Mouse (Mus musculus) heart, embryonic 16.5 days (tissue): Measurements from ENCODE around the gene Cd55. TPM values are rescaled to one million over a fixed set of nuclear protein-coding genes. Genes with fewer than 3 reads are reported as not detected.
A peak's percentile ranks its signal among the peaks of the same experiment; 100 is the strongest.

Source experiments
- ATAC-seq: fragments of 200-750 bp; cut with Nextera tagmentation; replicated peaks from 2 replicates; pipeline ENCODE4 v1.8.0; 2017; ENCODE audit warnings: moderate number of reproducible peaks; ENCODE audit not compliant: insufficient read depth, low FRiP score; ENCODE audit errors: extremely low read depth
- H3K27ac ChIP-seq: fragments of 300-500 bp; sonication (generic); 2 replicates; pipeline ENCODE4 v1.5.1; 2014; ENCODE audit warnings: mild to moderate bottlenecking, low read length, control low read depth, moderate library complexity
- H3K27me3 ChIP-seq: fragments of 300-500 bp; sonication (generic); 2 replicates; pipeline ENCODE4 v1.6.1; 2014; ENCODE audit warnings: low read length, mixed read lengths; ENCODE audit not compliant: control insufficient read depth, insufficient read depth
- H3K36me3 ChIP-seq: fragments of 300-500 bp; sonication (generic); 2 replicates; pipeline ENCODE4 v1.6.1; 2014; ENCODE audit not compliant: control insufficient read depth, insufficient read depth
- H3K4me1 ChIP-seq: fragments of 300-500 bp; sonication (generic); 2 replicates; pipeline ENCODE4 v1.6.1; 2014; ENCODE audit warnings: low read length, mixed read lengths; ENCODE audit not compliant: control insufficient read depth, insufficient read depth
- H3K4me2 ChIP-seq: fragments of 300-500 bp; sonication (generic); 2 replicates; pipeline ENCODE4 v1.6.1; 2014; ENCODE audit warnings: low read depth, mild to moderate bottlenecking, control low read depth, low read length
- H3K4me3 ChIP-seq: fragments of 300-500 bp; sonication (generic); 2 replicates; pipeline ENCODE4 v1.5.1; 2014; ENCODE audit warnings: mild to moderate bottlenecking, control low read depth, low read length
- H3K9ac ChIP-seq: fragments of 300-500 bp; sonication (generic); 2 replicates; pipeline ENCODE4 v1.6.1; 2014; ENCODE audit warnings: low read length, control low read depth
- H3K9me3 ChIP-seq: fragments of 300-500 bp; sonication (generic); replicated peaks from 2 replicates; pipeline ENCODE4 v1.6.1; 2016; ENCODE audit warnings: low read length; ENCODE audit not compliant: control insufficient read depth
- WGBS: fragments of 180-500 bp; shearing (Covaris S2); extraction: QIAGEN DNeasy Blood & Tissue Kit; methylation state at CpG from one replicate; pipeline ENCODE4 v1.1.7; 2014; 5-methylcytosine and 5-hydroxymethylcytosine counted together
- polyA plus RNA-seq: library from polyadenylated mRNA; unstranded; fragments of >200 nt; fragmentation: Nextera tagmentation; extraction: Ambion mirVana; gene quantifications from 2 replicates; pipeline ENCODE4 v1.2.1, GENCODE M21; 2015

Cd55 gene
- polyA plus RNA-seq, 1 experiment from 2014 or later = 11.7 TPM

DNA sequence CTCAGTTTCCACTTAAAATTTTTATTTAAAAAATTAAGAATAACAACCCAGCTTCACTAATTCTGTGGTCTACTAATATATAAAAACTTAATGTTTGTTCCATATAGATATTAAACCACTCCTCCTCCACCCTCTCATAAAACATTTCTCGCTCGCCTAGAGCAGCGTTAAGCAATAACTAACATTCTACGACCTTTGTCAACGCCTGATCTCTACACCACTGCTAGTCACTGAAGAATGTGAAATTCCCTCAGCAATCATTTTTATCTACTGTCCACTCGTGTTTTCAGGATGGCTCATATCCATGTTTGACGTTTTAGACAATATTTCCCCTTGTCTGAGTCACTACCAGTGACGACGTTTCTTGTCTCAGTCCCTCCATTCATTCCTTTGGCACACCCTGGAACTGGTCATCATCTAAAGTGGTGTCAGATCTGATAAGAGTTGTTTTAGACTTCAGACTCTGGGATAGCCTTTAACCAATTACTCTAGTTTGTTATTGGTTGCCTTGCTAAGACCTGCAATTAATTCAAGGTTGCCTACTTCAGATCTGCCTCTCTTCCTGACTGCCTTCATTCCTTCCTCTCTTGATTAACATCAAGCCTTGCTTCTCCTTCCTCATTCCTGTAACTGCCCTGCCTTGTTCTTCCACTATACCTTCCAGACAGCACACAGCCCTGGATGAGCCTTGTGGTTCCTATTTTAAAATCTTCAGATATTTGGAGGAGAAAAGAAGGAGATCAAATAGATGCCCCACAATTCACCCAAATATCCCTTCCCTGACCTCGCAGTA is 23.5 kb upstream of the Cd55 start:
- Histone ChIP-seq H3K27me3 (no peaks in the 10 kb centered on the region), H3K4me3 (no peak overlapping the region), H3K4me1 (no peaks in the 10 kb centered on the region), H3K9me3 (no peaks in the 10 kb centered on the region; the same call in 1 of the 2 replicates), H3K9ac (no peak overlapping the region), H3K27ac (no peak overlapping the region), H3K4me2 (no peak overlapping the region), H3K36me3 (no peaks in the 10 kb centered on the region)
- WGBS = 47% methylated on average over 10 of the region's 10 CpGs
- no peak for ATAC-seq

DNA sequence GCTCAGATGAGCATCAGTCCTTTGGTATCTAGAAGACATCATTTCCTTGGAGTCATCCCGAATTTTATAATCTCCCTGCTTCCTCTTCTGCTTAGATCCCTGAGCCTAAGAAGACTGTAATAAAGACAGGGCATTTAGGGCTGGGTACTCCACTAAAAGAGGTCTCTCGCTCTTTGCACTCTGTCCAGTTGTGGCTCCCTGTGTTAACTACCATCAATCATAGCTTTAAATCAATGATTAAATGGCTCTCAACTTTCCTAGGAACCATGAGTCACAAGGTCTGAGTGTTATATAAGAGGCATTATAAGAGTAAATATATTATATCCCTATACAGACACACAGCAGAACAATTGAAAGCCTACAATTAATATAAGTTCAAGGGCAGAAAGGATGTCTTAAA is 22.8 kb upstream of the Cd55 start:
- Histone ChIP-seq H3K36me3 (no peaks in the 10 kb centered on the region), H3K4me3 (no peak overlapping the region), H3K27me3 (no peaks in the 10 kb centered on the region), H3K27ac (no peak overlapping the region), H3K4me2 (no peak overlapping the region), H3K9me3 (no peaks in the 10 kb centered on the region; the same call in 1 of the 2 replicates), H3K4me1 (no peaks in the 10 kb centered on the region), H3K9ac (no peak overlapping the region)
- 74% methylated on average over 2 of the region's 2 CpGs for WGBS
- no peak for ATAC-seq

- Histone ChIP-seq H3K4me2 (no peak overlapping the region), H3K36me3 (no peaks in the 10 kb centered on the region), H3K9ac (no peak overlapping the region), H3K27me3 (no peaks in the 10 kb centered on the region), H3K9me3 (no peaks in the 10 kb centered on the region), H3K4me1 (no peaks in the 10 kb centered on the region), H3K27ac (no peak overlapping the region), H3K4me3 (no peak overlapping the region)
- ATAC-seq = no peak
- WGBS = 60% methylated on average over 6 of the region's 6 CpGs
Measured at GRCm38 (mm10) chr1:130474936-130475335, 12.4 kb upstream of the Cd55 start.

GRCm38 (mm10) chr1:130474226-130474625 is 11.7 kb upstream of the Cd55 start:
- Histone ChIP-seq H3K4me3 (no peak overlapping the region), H3K36me3 (no peaks in the 10 kb centered on the region), H3K27me3 (no peaks in the 10 kb centered on the region), H3K27ac (no peak overlapping the region), H3K9me3 (no peaks in the 10 kb centered on the region), H3K9ac (no peak overlapping the region), H3K4me2 (no peak overlapping the region), H3K4me1 (no peaks in the 10 kb centered on the region)
- no peak; the same call in 1 of the 2 replicates for ATAC-seq
- WGBS = 8% methylated on average over 1 of the region's 1 CpGs

GRCm38 (mm10) chr1:130470074-130470473 is 7.5 kb upstream of the Cd55 start:
- Histone ChIP-seq H3K4me1 (no peaks in the 10 kb centered on the region), H3K27ac (no peak overlapping the region), H3K27me3 (no peaks in the 10 kb centered on the region), H3K9me3 (no peaks in the 10 kb centered on the region), H3K9ac (no peak overlapping the region), H3K4me2 (no peak overlapping the region), H3K4me3 (no peak overlapping the region), H3K36me3 (no peaks in the 10 kb centered on the region)
- 75% methylated on average over 4 of the region's 4 CpGs for whole genome bisulfite sequencing
- no peak for ATAC-seq

DNA sequence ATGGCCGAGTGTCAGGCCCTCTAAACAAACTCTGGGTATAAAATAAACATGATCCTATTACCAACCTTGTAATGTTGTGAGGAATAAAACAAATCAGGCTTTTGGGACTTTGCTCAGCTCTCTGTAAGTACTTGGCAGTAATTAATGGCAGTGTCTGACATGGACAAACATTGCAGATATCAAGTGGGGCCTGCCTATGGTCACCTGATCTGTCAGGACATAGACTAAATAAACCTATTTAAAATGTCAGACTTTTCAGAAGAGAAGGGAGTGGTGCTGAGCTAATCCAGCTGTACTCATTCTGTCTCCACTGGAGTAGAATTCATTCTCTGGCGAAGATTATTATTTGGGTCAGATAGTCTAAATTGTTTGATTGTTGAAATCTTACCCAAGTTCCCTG is 4.9 kb upstream of the Cd55 start:
- H3K9ac ChIP-seq = no peak overlapping the region
- no peaks in the 10 kb centered on the region for H3K4me1 ChIP-seq
- 0 out of 2 replicates have a peak, but pooled peaks have one; percentile 21 for ATAC-seq
- H3K27ac ChIP-seq = no peak overlapping the region
- 0 out of 2 replicates have a peak, but pooled peaks cover 2% of the 10 kb centered on the region for H3K27me3 ChIP-seq
- no peaks in the 10 kb centered on the region for H3K36me3 ChIP-seq
- no peak overlapping the region for H3K4me3 ChIP-seq
- no peaks in the 10 kb centered on the region for H3K9me3 ChIP-seq
- no peak overlapping the region for H3K4me2 ChIP-seq
- WGBS = 59% methylated on average over 2 of the region's 2 CpGs

DNA sequence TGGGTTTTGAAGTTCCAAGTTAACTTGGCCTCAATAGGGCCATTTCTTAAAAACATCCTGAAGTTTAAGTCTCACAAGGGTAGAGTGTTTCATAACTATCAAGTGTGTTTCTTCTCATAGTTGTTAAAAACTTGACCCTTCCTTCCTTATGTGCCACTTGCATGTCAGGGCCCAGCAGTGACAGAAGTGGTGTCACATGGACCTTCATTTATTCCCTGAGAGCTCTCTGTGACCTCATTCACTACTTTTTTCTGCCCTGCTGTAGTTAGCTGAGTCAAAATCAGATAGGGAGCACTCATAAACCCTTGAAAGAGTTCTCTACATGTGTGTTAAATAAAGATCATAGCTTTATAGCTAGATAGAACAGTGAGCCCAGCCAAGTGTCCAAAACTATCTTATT is 1.6 kb upstream of the Cd55 start:
- Histone ChIP-seq H3K4me2 (no peak overlapping the region), H3K36me3 (no peaks in the 10 kb centered on the region), H3K9ac (no peak overlapping the region), H3K4me3 (no peak overlapping the region), H3K27me3 (0 out of 2 replicates have a peak, but pooled peaks cover 2% of the 10 kb centered on the region), H3K9me3 (no peaks in the 10 kb centered on the region), H3K4me1 (no peaks in the 10 kb centered on the region), H3K27ac (no peak overlapping the region)
- no peak for ATAC-seq

- ATAC-seq = peak; percentile 37
- 7% methylated on average over 4 of the region's 4 CpGs for WGBS
Measured at GRCm38 (mm10) chr1:130462867-130463266, 323 bp upstream of the Cd55 start.

DNA sequence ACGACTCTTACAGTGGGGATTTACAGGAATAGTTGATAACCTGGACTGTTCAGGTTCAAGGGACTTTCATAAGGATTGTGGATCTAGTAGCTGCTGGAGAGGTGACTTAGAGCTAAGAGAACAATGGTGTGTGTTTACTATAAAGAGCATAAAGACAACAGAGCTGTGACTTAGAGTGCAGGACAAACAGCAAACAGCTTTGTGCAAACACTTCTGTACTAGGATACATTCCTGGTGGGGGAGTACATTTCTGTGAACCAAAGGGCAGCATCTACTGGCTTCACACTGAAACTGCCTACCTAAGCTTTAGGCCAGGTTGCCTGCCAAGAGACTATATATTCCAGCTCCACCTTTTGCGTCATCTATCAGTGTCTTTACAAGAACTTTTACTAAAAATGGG is 7.4 kb downstream of the Cd55 start:
- H3K27me3 ChIP-seq = no peaks in the 10 kb centered on the region
- H3K36me3 ChIP-seq = no peaks in the 10 kb centered on the region
- no peak overlapping the region for H3K9ac ChIP-seq
- H3K27ac ChIP-seq = no peak overlapping the region
- no peaks in the 10 kb centered on the region for H3K4me1 ChIP-seq
- H3K9me3 ChIP-seq = no peaks in the 10 kb centered on the region
- H3K4me3 ChIP-seq = no peak overlapping the region
- 84% methylated on average over 2 of the region's 2 CpGs for WGBS
- no peak overlapping the region for H3K4me2 ChIP-seq
- no peak for ATAC-seq

More at GRCm38 (mm10) chr1:130462867-130463266, 323 bp upstream of the Cd55 start:
- peak overlapping the region; percentile 74 for H3K9ac ChIP-seq
- 0 out of 2 replicates have a peak, but pooled peaks cover 2% of the 10 kb centered on the region for H3K27me3 ChIP-seq
- H3K36me3 ChIP-seq = no peaks in the 10 kb centered on the region
- H3K4me3 ChIP-seq = peak overlapping the region; percentile 71
- no peak overlapping the region for H3K27ac ChIP-seq
- peak overlapping the region; percentile 80 for H3K4me2 ChIP-seq
- no peaks in the 10 kb centered on the region for H3K4me1 ChIP-seq
- H3K9me3 ChIP-seq = no peaks in the 10 kb centered on the region
